Mouse (Mus musculus) C2C12 (cell line): Measurements from ENCODE around the gene St3gal4.

ENCODE experiments used
- CEBPB ChIP-seq: IDR thresholded peaks from one replicate; pipeline ENCODE4 v1.6.1; 2011; ENCODE audit warnings: low read depth, mild to moderate bottlenecking, control low read depth, moderate library complexity
- CTCF ChIP-seq: IDR thresholded peaks from one replicate; pipeline ENCODE4 v1.5.1; 2011; ENCODE audit not compliant: control insufficient read depth, insufficient read depth, insufficient read length
- FOSL1 ChIP-seq: IDR thresholded peaks from one replicate; pipeline ENCODE4 v1.8.0; 2011; ENCODE audit warnings: mild to moderate bottlenecking, low read length; ENCODE audit not compliant: poor library complexity, insufficient read depth, severe bottlenecking

DNA sequence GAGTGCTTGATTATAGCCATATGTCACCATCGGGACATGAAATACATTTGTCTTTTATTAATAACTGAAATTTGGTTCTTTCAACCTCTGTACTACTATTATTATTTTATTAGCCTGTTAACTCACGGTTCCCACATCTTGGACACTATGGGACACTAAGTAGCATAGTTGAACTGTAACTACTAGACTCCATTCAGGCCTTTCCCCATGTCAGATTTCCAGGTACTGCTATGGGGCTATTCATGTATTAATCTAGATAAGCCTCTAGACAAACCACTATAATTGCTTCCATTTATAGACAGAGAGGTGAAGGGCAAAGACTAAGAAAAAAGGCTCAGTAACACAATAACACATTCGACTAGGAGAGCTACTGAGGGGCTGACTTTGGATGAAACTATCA is 25.7 kb downstream of the St3gal4 start:
- TF ChIP-seq CTCF, result no peak
- TF ChIP-seq FOSL1, result no peak
- TF ChIP-seq CEBPB, result no peak
